Mouse (Mus musculus): ENCODE measurements at regions not wholly inside any gene's neighbourhood (a gene's known extent, or its start where the extent isn't known, plus 50 kb on each side); places are given as distances from the start of the nearest gene placed in this dataset.

DNA sequence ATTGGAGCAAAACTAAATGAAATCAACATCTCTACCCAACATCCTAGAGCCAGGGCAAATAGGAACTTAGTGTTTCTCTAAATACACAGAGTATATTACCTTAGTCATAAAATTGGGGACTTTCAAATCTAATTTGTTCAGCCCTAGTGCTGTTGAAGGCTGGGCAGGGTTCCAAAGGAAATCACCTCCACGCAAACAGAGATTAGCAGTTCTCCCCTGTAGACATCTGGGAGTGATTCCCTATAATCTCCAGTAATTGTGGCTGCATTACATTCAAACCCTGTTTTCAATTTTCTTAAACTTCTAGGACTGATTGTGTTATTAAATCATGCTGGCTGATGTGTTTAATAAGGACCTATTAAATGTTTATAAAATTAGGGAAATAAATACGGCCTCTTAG lies 519.7 kb downstream of the Ebf1 start:
- Histone ChIP-seq H3K4me3 (no peak overlapping the region), H3K4me1 (no peaks in the 10 kb centered on the region), H3K27me3 (no peaks in the 10 kb centered on the region), H3K27ac (replicated peaks) (no peak overlapping the region), H3K9me3 (no peaks in the 10 kb centered on the region), H3K9ac (replicated peaks) (no peak overlapping the region), H3K4me2 (replicated peaks) (no peak overlapping the region), H3K36me3 (no peaks in the 10 kb centered on the region)
- 79% methylated on average over 2 of the region's 2 CpGs for WGBS
- ATAC-seq (ENCODE audit: low FRiP score, low read depth) = no peak

- 79% methylated on average over 4 of the region's 4 CpGs for WGBS
Observed at GRCm38 (mm10) chr11:45138351-45138975, 521.3 kb downstream of the Ebf1 start.

DNA sequence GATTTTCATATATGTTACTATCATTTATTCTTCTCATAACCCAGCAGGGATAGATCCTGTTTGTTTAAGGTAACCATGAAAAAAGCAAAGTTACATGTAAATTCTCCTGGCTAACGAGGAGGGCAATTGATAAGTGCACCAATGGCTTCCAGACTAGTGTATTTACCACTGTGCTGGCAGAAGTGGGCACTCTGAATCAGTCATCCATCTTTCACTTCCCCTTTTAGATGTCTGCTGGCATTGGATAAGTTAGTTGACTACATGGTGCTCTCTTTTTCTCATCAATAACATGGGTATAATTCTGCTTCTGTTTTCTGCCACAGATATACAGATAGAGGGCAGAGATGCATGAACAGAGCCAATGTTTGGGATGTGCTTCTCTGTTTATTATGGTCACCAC lies 523.4 kb downstream of the Ebf1 start:
- Histone ChIP-seq H3K4me2 (replicated peaks) (no peak overlapping the region), H3K9ac (replicated peaks) (no peak overlapping the region), H3K4me3 (no peak overlapping the region), H3K27ac (replicated peaks) (no peak overlapping the region), H3K36me3 (no peaks in the 10 kb centered on the region), H3K27me3 (no peaks in the 10 kb centered on the region), H3K9me3 (no peaks in the 10 kb centered on the region), H3K4me1 (no peaks in the 10 kb centered on the region)
- no peak for ATAC-seq (ENCODE audit: low FRiP score, low read depth)
- 82% methylated on average over 1 of the region's 1 CpGs for WGBS

More at GRCm38 (mm10) chr11:45138351-45138975, 521.3 kb downstream of the Ebf1 start:
- no peaks in the 10 kb centered on the region for H3K36me3 ChIP-seq
- H3K27me3 ChIP-seq = no peaks in the 10 kb centered on the region
- no peak overlapping the region for H3K4me3 ChIP-seq
- no peak for ATAC-seq (ENCODE audit: low FRiP score, low read depth)
- H3K9me3 ChIP-seq = no peaks in the 10 kb centered on the region
- H3K4me1 ChIP-seq = no peaks in the 10 kb centered on the region
- no peak overlapping the region for H3K27ac ChIP-seq (replicated peaks)
- no peak overlapping the region for H3K9ac ChIP-seq (replicated peaks)
- H3K4me2 ChIP-seq (replicated peaks) = no peak overlapping the region

GRCm38 (mm10) chr11:45154070-45154469 lies 537.0 kb downstream of the Ebf1 start:
- 87% methylated on average over 6 of the region's 6 CpGs for WGBS
- Histone ChIP-seq H3K27ac (replicated peaks) (no peak overlapping the region), H3K9me3 (no peaks in the 10 kb centered on the region), H3K4me2 (replicated peaks) (no peak overlapping the region), H3K4me3 (no peak overlapping the region), H3K36me3 (no peaks in the 10 kb centered on the region), H3K27me3 (no peaks in the 10 kb centered on the region), H3K4me1 (no peaks in the 10 kb centered on the region), H3K9ac (replicated peaks) (no peak overlapping the region)
- ATAC-seq (ENCODE audit: low FRiP score, low read depth) = no peak

DNA sequence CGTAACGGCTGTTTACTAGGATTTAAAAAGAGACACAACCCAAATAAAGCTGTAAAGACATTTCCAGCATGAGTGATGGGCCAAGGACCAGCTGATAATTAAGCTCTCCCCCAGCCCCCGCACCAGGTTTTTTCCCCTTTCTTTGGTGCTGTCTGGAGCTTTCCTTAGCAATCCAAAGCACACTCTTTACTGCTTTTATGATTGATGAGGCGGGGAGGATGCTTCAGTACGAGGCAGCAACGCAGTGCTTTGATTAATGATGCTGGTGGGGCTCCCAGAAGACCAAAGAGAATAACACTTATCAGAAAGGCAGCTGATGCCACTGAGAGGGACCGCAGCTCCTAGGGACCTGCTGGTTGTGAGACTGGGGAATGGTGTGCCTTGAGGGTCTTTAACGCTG lies 537.4 kb downstream of the Ebf1 start:
- no peaks in the 10 kb centered on the region for H3K27me3 ChIP-seq
- H3K9me3 ChIP-seq = no peaks in the 10 kb centered on the region
- H3K27ac ChIP-seq (replicated peaks) = no peak overlapping the region; the same call in 1 of the 2 replicates
- no peak overlapping the region for H3K4me3 ChIP-seq
- no peaks in the 10 kb centered on the region for H3K4me1 ChIP-seq
- H3K9ac ChIP-seq (replicated peaks) = no peak overlapping the region
- no peaks in the 10 kb centered on the region for H3K36me3 ChIP-seq
- H3K4me2 ChIP-seq (replicated peaks) = no peak overlapping the region
- no peak for ATAC-seq (ENCODE audit: low FRiP score, low read depth)
- WGBS = 76% methylated on average over 8 of the region's 8 CpGs

DNA sequence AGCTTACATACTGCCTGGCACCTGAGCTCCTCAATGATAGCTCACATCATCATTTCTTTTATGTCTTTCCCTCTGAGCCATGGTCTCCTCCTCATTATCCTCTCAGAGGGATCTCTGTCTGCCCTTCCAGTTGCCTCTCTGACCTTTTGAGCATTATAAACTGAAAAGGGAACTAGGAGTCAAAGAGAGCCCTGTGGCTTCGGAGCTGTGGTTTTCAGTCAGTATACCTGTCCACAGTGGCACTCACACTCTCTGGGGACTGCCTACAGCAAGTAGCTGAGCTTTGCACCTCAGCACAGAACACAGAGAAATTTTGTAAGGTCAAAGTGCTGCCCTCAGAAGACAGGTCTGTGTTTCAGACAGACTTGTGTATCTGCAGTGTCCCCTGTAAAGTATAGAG lies 538.7 kb downstream of the Ebf1 start:
- H3K4me2 ChIP-seq (replicated peaks) = no peak overlapping the region
- no peak overlapping the region for H3K9ac ChIP-seq (replicated peaks)
- 77% methylated on average over 1 of the region's 1 CpGs for WGBS
- no peak overlapping the region for H3K4me3 ChIP-seq
- ATAC-seq (ENCODE audit: low FRiP score, low read depth) = no peak
- H3K27me3 ChIP-seq = no peaks in the 10 kb centered on the region
- no peaks in the 10 kb centered on the region for H3K36me3 ChIP-seq
- H3K9me3 ChIP-seq = no peaks in the 10 kb centered on the region
- H3K4me1 ChIP-seq = no peaks in the 10 kb centered on the region
- no peak overlapping the region for H3K27ac ChIP-seq (replicated peaks)

DNA sequence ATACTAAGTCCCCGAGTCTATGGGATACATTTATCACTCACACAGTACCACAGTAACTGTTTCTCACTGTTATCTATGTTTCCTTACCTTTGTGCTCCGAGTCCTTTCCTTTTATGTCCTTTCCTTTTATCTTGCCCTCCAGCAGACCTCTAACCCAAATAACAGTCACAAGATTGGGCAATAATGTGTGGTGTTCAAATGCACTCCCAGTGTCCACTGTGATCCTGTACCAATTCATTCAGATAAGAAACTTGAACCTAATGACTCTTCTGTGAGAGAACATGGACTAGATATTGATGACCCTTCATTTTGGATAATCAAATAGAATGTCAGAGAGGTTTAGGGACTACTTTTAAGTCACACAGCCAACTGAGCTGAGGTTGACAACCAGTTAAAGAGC lies 541.2 kb downstream of the Ebf1 start:
- Histone ChIP-seq H3K36me3 (no peaks in the 10 kb centered on the region), H3K4me3 (no peak overlapping the region), H3K9ac (replicated peaks) (no peak overlapping the region), H3K9me3 (no peaks in the 10 kb centered on the region), H3K4me2 (replicated peaks) (no peak overlapping the region), H3K4me1 (no peaks in the 10 kb centered on the region), H3K27ac (replicated peaks) (no peak overlapping the region), H3K27me3 (no peaks in the 10 kb centered on the region)
- no peak for ATAC-seq (ENCODE audit: low FRiP score, low read depth)
- 83% methylated on average over 2 of the region's 2 CpGs for WGBS

- no peak for ATAC-seq (ENCODE audit: low FRiP score, low read depth)
- 83% methylated on average over 8 of the region's 8 CpGs for WGBS
Observed at GRCm38 (mm10) chr11:45160871-45161270, 543.8 kb downstream of the Ebf1 start.

DNA sequence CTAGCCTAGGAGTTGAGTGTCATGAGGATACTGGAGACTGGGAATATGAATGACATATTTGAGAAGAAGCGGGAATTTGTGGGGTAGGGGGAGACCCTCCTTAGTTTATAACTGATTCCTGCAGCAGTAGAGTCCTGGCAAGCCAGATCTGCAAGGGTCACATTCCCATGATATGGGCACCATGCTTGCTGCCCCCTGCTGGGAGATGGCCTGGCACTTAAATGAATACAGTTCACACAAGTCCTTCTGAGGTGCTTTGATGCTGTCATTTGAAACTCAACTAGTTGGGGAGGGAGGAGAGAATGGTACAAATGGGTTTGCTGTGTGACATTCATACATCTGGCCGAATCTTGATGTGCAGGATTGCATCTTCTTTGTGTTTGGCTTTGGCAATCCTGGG lies 556.4 kb downstream of the Ebf1 start:
- Histone ChIP-seq H3K36me3 (no peaks in the 10 kb centered on the region), H3K9ac (replicated peaks) (no peak overlapping the region), H3K4me2 (replicated peaks) (no peak overlapping the region), H3K4me3 (no peak overlapping the region), H3K9me3 (no peaks in the 10 kb centered on the region), H3K27ac (replicated peaks) (no peak overlapping the region), H3K4me1 (no peaks in the 10 kb centered on the region), H3K27me3 (no peaks in the 10 kb centered on the region)
- 73% methylated on average over 2 of the region's 2 CpGs for WGBS
- no peak for ATAC-seq (ENCODE audit: low FRiP score, low read depth)

More at GRCm38 (mm10) chr11:45160871-45161270, 543.8 kb downstream of the Ebf1 start:
- no peak overlapping the region for H3K4me2 ChIP-seq (replicated peaks)
- no peaks in the 10 kb centered on the region for H3K9me3 ChIP-seq
- H3K4me3 ChIP-seq = no peak overlapping the region
- H3K27ac ChIP-seq (replicated peaks) = no peak overlapping the region
- H3K9ac ChIP-seq (replicated peaks) = no peak overlapping the region
- H3K4me1 ChIP-seq = no peaks in the 10 kb centered on the region
- no peaks in the 10 kb centered on the region for H3K27me3 ChIP-seq
- H3K36me3 ChIP-seq = no peaks in the 10 kb centered on the region

DNA sequence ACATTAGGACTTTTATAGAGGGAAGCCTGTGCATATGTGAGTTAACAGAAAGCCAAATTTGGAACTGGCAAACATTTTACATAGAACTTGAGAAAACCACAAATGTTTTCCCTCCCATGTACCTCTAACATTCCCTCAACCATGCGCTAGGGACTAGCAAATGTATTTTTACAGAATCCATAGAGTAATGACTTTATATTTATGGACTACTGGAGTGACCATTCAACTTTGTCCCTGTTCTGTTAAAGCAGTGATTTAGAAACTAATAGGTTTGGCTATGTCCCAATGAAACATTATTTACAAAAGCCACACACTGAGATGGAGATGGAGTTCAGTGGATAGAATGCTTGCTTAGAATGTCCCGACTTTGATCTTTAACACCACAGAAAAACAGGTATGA lies 557.0 kb downstream of the Ebf1 start:
- no peak overlapping the region for H3K9ac ChIP-seq (replicated peaks)
- no peaks in the 10 kb centered on the region for H3K27me3 ChIP-seq
- no peak overlapping the region for H3K4me3 ChIP-seq
- H3K9me3 ChIP-seq = no peaks in the 10 kb centered on the region
- no peak overlapping the region for H3K4me2 ChIP-seq (replicated peaks)
- 85% methylated on average over 2 of the region's 2 CpGs for WGBS
- H3K4me1 ChIP-seq = no peaks in the 10 kb centered on the region
- no peaks in the 10 kb centered on the region for H3K36me3 ChIP-seq
- no peak for ATAC-seq (ENCODE audit: low FRiP score, low read depth)
- H3K27ac ChIP-seq (replicated peaks) = no peak overlapping the region

GRCm38 (mm10) chr11:45174811-45175798 lies 558.0 kb downstream of the Ebf1 start:
- Histone ChIP-seq H3K4me3 (no peak overlapping the region), H3K9ac (replicated peaks) (no peak overlapping the region), H3K4me1 (no peaks in the 10 kb centered on the region), H3K4me2 (replicated peaks) (no peak overlapping the region), H3K27me3 (no peaks in the 10 kb centered on the region), H3K9me3 (no peaks in the 10 kb centered on the region), H3K27ac (replicated peaks) (no peak overlapping the region), H3K36me3 (no peaks in the 10 kb centered on the region)
- ATAC-seq (ENCODE audit: low FRiP score, low read depth) = no peak
- 82% methylated on average over 10 of the region's 10 CpGs for WGBS

DNA sequence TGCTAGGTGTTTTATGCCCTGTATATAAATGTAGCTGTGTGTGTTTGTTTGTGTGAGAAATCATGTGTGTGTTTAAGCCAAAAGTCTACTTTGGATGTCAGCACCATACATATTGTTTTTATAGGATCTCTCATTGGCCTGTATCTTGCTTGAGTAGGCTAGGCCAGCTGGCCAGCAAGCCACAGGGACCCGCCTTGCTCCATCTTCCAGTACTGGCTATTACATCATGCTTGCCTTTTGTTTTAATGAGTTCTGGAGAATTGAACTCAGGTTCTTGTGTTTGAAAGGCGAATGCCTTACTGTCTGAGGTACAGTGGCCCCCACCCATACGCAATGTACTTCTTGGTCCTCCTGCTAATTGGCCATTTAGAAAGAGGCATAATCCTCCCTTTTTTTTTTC lies 559.9 kb downstream of the Ebf1 start:
- no peaks in the 10 kb centered on the region for H3K9me3 ChIP-seq
- H3K4me1 ChIP-seq = no peaks in the 10 kb centered on the region
- 89% methylated on average over 3 of the region's 3 CpGs for WGBS
- H3K27ac ChIP-seq (replicated peaks) = no peak overlapping the region
- no peaks in the 10 kb centered on the region for H3K36me3 ChIP-seq
- no peak overlapping the region for H3K9ac ChIP-seq (replicated peaks)
- H3K4me2 ChIP-seq (replicated peaks) = no peak overlapping the region
- H3K4me3 ChIP-seq = no peak overlapping the region
- H3K27me3 ChIP-seq = no peaks in the 10 kb centered on the region
- ATAC-seq (ENCODE audit: low FRiP score, low read depth) = no peak
